Mouse (Mus musculus) spleen, adult 10 weeks (tissue): ENCODE measurements around the gene Tmem219. TPM values are rescaled to one million over a fixed set of nuclear protein-coding genes. Genes with fewer than 3 reads are reported as not detected.

ENCODE experiments used
- polyA plus RNA-seq: library from polyadenylated mRNA; stranded (reverse); fragments of 350-450 nt; fragmentation: Illumina TruSeq; extraction: RNeasy Lipid Tissue Mini Kit (QIAGEN cat#74804); gene quantifications from one replicate; pipeline ENCODE4 v1.2.3, GENCODE M21; 2015; ENCODE audit warnings: low replicate concordance; ENCODE audit not compliant: insufficient read depth

Gene Tmem219
- 47.9 TPM for polyA plus RNA-seq

GRCm38 (mm10) chr7:126922624-126923060 is at the start of gene Tmem219:
Tmem219 (minus strand) TSS chr7:126922917.

GRCm38 (mm10) chr7:126949793-126950646 is 27.3 kb upstream of the Tmem219 start, which contains the start of gene Sez6l2:
Sez6l2 (plus strand) TSS chr7:126950563.

GRCm38 (mm10) chr7:126949403-126949792 is 26.7 kb upstream of the Tmem219 start, which contains the start of gene Asphd1:
Asphd1 (minus strand) TSS chr7:126949582.

GRCm38 (mm10) chr7:126928384-126929037 is 5.8 kb upstream of the Tmem219 start, which contains the start of gene Kctd13:
Kctd13 (plus strand) TSS chr7:126928879.

GRCm38 (mm10) chr7:126884286-126885164 is 38.2 kb downstream of the Tmem219 start, which contains the start of gene Taok2:
Taok2 (minus strand) TSS chr7:126884703.

GRCm38 (mm10) chr7:126862147-126862784 is 60.5 kb downstream of the Tmem219 start, which contains the start of gene Ino80e:
Ino80e (minus strand) TSS chr7:126862377.

GRCm38 (mm10) chr7:126861429-126862130 is 61.1 kb downstream of the Tmem219 start, which contains the start of gene Hirip3:
Hirip3 (plus strand) TSS chr7:126861972.

GRCm38 (mm10) chr7:126847116-126847420 is 75.6 kb downstream of the Tmem219 start, which contains the start of gene Doc2a:
Doc2a (plus strand) TSS chr7:126847416.

Other genes starting within 250 kb of the Tmem219 start
- gene Sult1a1, start 246.5 kb downstream of the Tmem219 start, polyA plus RNA-seq: 38.4 TPM
- 9.9 TPM for gene Bola2, start 227.5 kb downstream of the Tmem219 start, polyA plus RNA-seq
- 7.6 TPM for gene Slx1b, start 227.1 kb downstream of the Tmem219 start, polyA plus RNA-seq
- 1,014 TPM for gene Coro1a, start 215.1 kb downstream of the Tmem219 start, polyA plus RNA-seq
- 58.8 TPM for gene Mapk3, start 163.3 kb downstream of the Tmem219 start, polyA plus RNA-seq
- gene Gdpd3, start 156.6 kb downstream of the Tmem219 start, polyA plus RNA-seq: 8.9 TPM
- gene Ypel3, start 146.0 kb downstream of the Tmem219 start, polyA plus RNA-seq: 121 TPM
- 2.8 TPM for gene Tbx6, start 141.4 kb downstream of the Tmem219 start, polyA plus RNA-seq
- gene Ppp4c, start 130.4 kb downstream of the Tmem219 start, polyA plus RNA-seq: 170 TPM
- gene Fam57b, start 125.2 kb downstream of the Tmem219 start, polyA plus RNA-seq: not detected
- not detected for gene 4930451I11Rik, start 91.3 kb downstream of the Tmem219 start, polyA plus RNA-seq
- not detected for gene Doc2a, start 75.5 kb downstream of the Tmem219 start, polyA plus RNA-seq
- 41.1 TPM for gene Hirip3, start 60.9 kb downstream of the Tmem219 start, polyA plus RNA-seq
- gene Ino80e, start 60.5 kb downstream of the Tmem219 start, polyA plus RNA-seq: 30.1 TPM
- gene Taok2, start 38.2 kb downstream of the Tmem219 start, polyA plus RNA-seq: 37.0 TPM
- gene Kctd13, start 6.0 kb upstream of the Tmem219 start, polyA plus RNA-seq: 13.7 TPM
- gene Asphd1, start 26.7 kb upstream of the Tmem219 start, polyA plus RNA-seq: not detected
- 2.6 TPM for gene Sez6l2, start 27.6 kb upstream of the Tmem219 start, polyA plus RNA-seq
- 56.1 TPM for gene Cdipt, start 53.0 kb upstream of the Tmem219 start, polyA plus RNA-seq
- gene Cdiptos, start 53.2 kb upstream of the Tmem219 start, polyA plus RNA-seq: 2.5 TPM
- 13.5 TPM for gene Mvp, start 91.7 kb upstream of the Tmem219 start, polyA plus RNA-seq
- gene Pagr1b, start 93.6 kb upstream of the Tmem219 start, polyA plus RNA-seq: not detected
- gene Pagr1a, start 94.4 kb upstream of the Tmem219 start, polyA plus RNA-seq: 13.5 TPM
- 20.9 TPM for gene Gm42742, start 98.2 kb upstream of the Tmem219 start, polyA plus RNA-seq
- 3.2 TPM for gene Prrt2, start 98.3 kb upstream of the Tmem219 start, polyA plus RNA-seq
- gene Maz, start 104.1 kb upstream of the Tmem219 start, polyA plus RNA-seq: 111 TPM
- 10.6 TPM for gene Kif22, start 119.6 kb upstream of the Tmem219 start, polyA plus RNA-seq
- 6.7 TPM for gene Zg16, start 164.4 kb upstream of the Tmem219 start, polyA plus RNA-seq
- gene AI467606, start 168.4 kb upstream of the Tmem219 start, polyA plus RNA-seq: 81.1 TPM
- 4.2 TPM for gene Qprt, start 199.3 kb upstream of the Tmem219 start, polyA plus RNA-seq
- gene Spn, start 214.9 kb upstream of the Tmem219 start, polyA plus RNA-seq: 77.1 TPM